Mouse (Mus musculus) liver, adult 2 months (tissue): ENCODE measurements at regions not wholly inside any gene's neighbourhood (a gene's known extent, or its start where the extent isn't known, plus 50 kb on each side); places are given as distances from the start of the nearest gene placed in this dataset.

ENCODE experiments used
- DNase-seq: peaks from one replicate; pipeline ENCODE4 v3.0.0-alpha.2; 2011; ENCODE audit warnings: low read depth, low spot score; ENCODE audit errors: extremely low read depth
- H3K27ac ChIP-seq: fragments of 200-500 bp; replicated peaks from 2 replicates; pipeline ENCODE4 v1.5.1; 2012; ENCODE audit warnings: low read depth, mild to moderate bottlenecking, control low read depth, inconsistent platforms, low read length; ENCODE audit not compliant: insufficient read depth
- H3K27me3 ChIP-seq: fragments of 200-500 bp; 2 replicates; pipeline ENCODE4 v1.6.1; 2012; ENCODE audit warnings: mild to moderate bottlenecking, moderate library complexity, low read length, inconsistent platforms; ENCODE audit not compliant: control insufficient read depth, insufficient read depth
- H3K36me3 ChIP-seq: fragments of 200-500 bp; 2 replicates; pipeline ENCODE4 v1.6.1; 2012; ENCODE audit warnings: low read length, inconsistent platforms; ENCODE audit not compliant: control insufficient read depth, insufficient read depth
- H3K4me1 ChIP-seq: fragments of 200-500 bp; 2 replicates; pipeline ENCODE4 v1.6.1; 2011; ENCODE audit warnings: low read length; ENCODE audit not compliant: control insufficient read depth, insufficient read depth
- H3K4me3 ChIP-seq: fragments of 200-500 bp; 2 replicates; pipeline ENCODE4 v1.5.1; 2011; ENCODE audit warnings: low read depth, mild to moderate bottlenecking, control low read depth, low read length, moderate library complexity; ENCODE audit not compliant: insufficient read depth
- H3K79me2 ChIP-seq: fragments of 200-500 bp; 2 replicates; pipeline ENCODE4 v1.6.1; 2012; ENCODE audit warnings: inconsistent platforms, mild to moderate bottlenecking, low read length, moderate library complexity; ENCODE audit not compliant: control insufficient read depth, insufficient read depth
- H3K9ac ChIP-seq: fragments of 200-500 bp; 2 replicates; pipeline ENCODE4 v1.6.1; 2012; ENCODE audit warnings: low read depth, mild to moderate bottlenecking, control low read depth, inconsistent platforms, low read length
- CTCF ChIP-seq: fragments of 200-500 bp; IDR thresholded peaks from 2 replicates; pipeline ENCODE4 v1.5.1; 2011; ENCODE audit warnings: low read depth, low read length, control low read depth
- POLR2A ChIP-seq: fragments of 200-500 bp; IDR thresholded peaks from 2 replicates; pipeline ENCODE4 v1.6.1; 2011; ENCODE audit warnings: low read length, control low read depth; ENCODE audit not compliant: insufficient read depth; ENCODE audit errors: extremely low read depth
- WGBS: fragments of 180-500 bp; shearing (Covaris S2); methylation state at CpG from one replicate; pipeline ENCODE4 v1.1.7; 2018; 5-methylcytosine and 5-hydroxymethylcytosine counted together

GRCm38 (mm10) chr8:8827555-8827954, 137.2 kb upstream of the Arglu1 start:
- H3K27me3 ChIP-seq = no peaks in the 10 kb centered on the region
- WGBS = 88% methylated on average over 7 of the region's 7 CpGs
- TF ChIP-seq CTCF (no peak), POLR2A (no peak)
- H3K79me2 ChIP-seq = no peaks in the 10 kb centered on the region
- no peak overlapping the region for H3K27ac ChIP-seq
- H3K4me1 ChIP-seq = no peaks in the 10 kb centered on the region
- DNase-seq = peak; percentile 33
- no peaks in the 10 kb centered on the region for H3K36me3 ChIP-seq
- no peak overlapping the region for H3K4me3 ChIP-seq
- no peak overlapping the region for H3K9ac ChIP-seq

GRCm38 (mm10) chr8:8826801-8827200, 136.5 kb upstream of the Arglu1 start:
- Histone ChIP-seq H3K79me2 (no peaks in the 10 kb centered on the region), H3K4me3 (no peak overlapping the region), H3K27ac (no peak overlapping the region), H3K9ac (no peak overlapping the region), H3K4me1 (no peaks in the 10 kb centered on the region), H3K36me3 (no peaks in the 10 kb centered on the region), H3K27me3 (no peaks in the 10 kb centered on the region)
- no peak for DNase-seq
- no peak for TF ChIP-seq POLR2A
- no peak for TF ChIP-seq CTCF
- WGBS = 81% methylated on average over 9 of the region's 9 CpGs

- Histone ChIP-seq H3K9ac (no peak overlapping the region), H3K4me3 (no peak overlapping the region), H3K79me2 (no peaks in the 10 kb centered on the region), H3K27ac (no peak overlapping the region), H3K36me3 (no peaks in the 10 kb centered on the region), H3K27me3 (no peaks in the 10 kb centered on the region), H3K4me1 (no peaks in the 10 kb centered on the region)
- no peak for DNase-seq
- TF ChIP-seq CTCF = no peak
- no peak for TF ChIP-seq POLR2A
- 70% methylated on average over 5 of the region's 5 CpGs for WGBS
Observed at GRCm38 (mm10) chr8:8824886-8825285, 134.6 kb upstream of the Arglu1 start.

GRCm38 (mm10) chr8:8821119-8821518, 130.8 kb upstream of the Arglu1 start:
- Histone ChIP-seq H3K27ac (no peak overlapping the region), H3K79me2 (no peaks in the 10 kb centered on the region), H3K36me3 (no peaks in the 10 kb centered on the region), H3K27me3 (no peaks in the 10 kb centered on the region), H3K4me1 (no peaks in the 10 kb centered on the region), H3K9ac (no peak overlapping the region), H3K4me3 (no peak overlapping the region)
- TF ChIP-seq POLR2A = no peak
- no peak for TF ChIP-seq CTCF
- WGBS = 76% methylated on average over 6 of the region's 6 CpGs
- no peak for DNase-seq

GRCm38 (mm10) chr8:8820614-8821013, 130.3 kb upstream of the Arglu1 start:
- DNase-seq = no peak
- H3K4me1 ChIP-seq = no peaks in the 10 kb centered on the region
- H3K36me3 ChIP-seq = no peaks in the 10 kb centered on the region
- no peak overlapping the region for H3K27ac ChIP-seq
- no peaks in the 10 kb centered on the region for H3K27me3 ChIP-seq
- TF ChIP-seq POLR2A (no peak), CTCF (no peak)
- H3K79me2 ChIP-seq = no peaks in the 10 kb centered on the region
- H3K9ac ChIP-seq = no peak overlapping the region
- H3K4me3 ChIP-seq = no peak overlapping the region
- 76% methylated on average over 6 of the region's 6 CpGs for WGBS

GRCm38 (mm10) chr8:8819233-8819931, 129.1 kb upstream of the Arglu1 start:
- Histone ChIP-seq H3K79me2 (no peaks in the 10 kb centered on the region), H3K27ac (peak overlapping the region; percentile 18; the same call in 1 of the 2 replicates), H3K27me3 (no peaks in the 10 kb centered on the region), H3K4me3 (no peak overlapping the region), H3K36me3 (no peaks in the 10 kb centered on the region), H3K4me1 (no peaks in the 10 kb centered on the region), H3K9ac (no peak overlapping the region)
- TF ChIP-seq CTCF (no peak), POLR2A (no peak)
- WGBS = 76% methylated on average over 9 of the region's 9 CpGs
- DNase-seq = peak; percentile 22
